Mouse (Mus musculus) lung, postnatal 0 days (tissue): ENCODE data around the gene Clca3a1.

ENCODE experiments used
- CTCF ChIP-seq: IDR thresholded peaks from 2 replicates; pipeline ENCODE4 v1.5.1; 2016; ENCODE audit warnings: antibody characterized with exemption, mild to moderate bottlenecking
- EP300 ChIP-seq: IDR thresholded peaks from 2 replicates; pipeline ENCODE4 v1.6.1; 2016; ENCODE audit warnings: antibody characterized with exemption, mild to moderate bottlenecking, control low read depth

DNA sequence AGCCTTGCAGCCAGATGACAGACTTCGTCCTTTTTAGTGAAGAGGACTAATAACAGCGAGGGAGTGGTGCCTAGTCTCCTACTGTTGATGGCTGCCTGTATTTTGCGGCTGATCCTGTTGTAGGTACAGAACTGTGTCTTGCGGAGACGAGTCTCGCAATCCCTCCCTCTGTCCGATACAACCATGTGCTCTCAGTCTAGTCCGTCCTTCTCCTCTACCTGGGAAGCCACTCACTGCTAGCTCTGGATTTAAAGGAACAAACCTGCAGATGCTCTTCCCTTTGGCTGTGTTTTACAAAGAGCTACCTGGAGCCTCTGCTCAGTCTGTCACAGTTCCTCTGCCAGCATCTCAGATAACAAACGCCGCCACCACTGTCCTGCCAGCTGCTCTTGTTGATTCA is 66.7 kb downstream of the Clca3a1 start:
- TF ChIP-seq CTCF (no peak), EP300 (no peak)
